Comparison of ENCODE assay signal across 10 mouse cellular contexts in genomic region chr17:71159720-71160119, GRCm38 (mm10). TPM values are rescaled to one million over a fixed set of nuclear protein-coding genes. Genes with fewer than 3 reads are reported as not detected.
A peak's percentile ranks its signal among the peaks of the same experiment; 100 is the strongest.
DNase-seq lines count a peak whose midpoint lies in the region; ATAC-seq lines count a peak whose summit lies in the region.
"Had no signal": no experiment of that assay in that cellular context is flagged by ENCODE, and none has a peak within 500 bp of the region (broad histone marks: within the 10 kb centered on the region; RNA-seq: fewer than 3 reads in every experiment).

No protein-coding gene starts in this region.

- no peak overlapping the region for H3K4me3 ChIP-seq in forebrain, embryonic 10.5 days
- no peak overlapping the region for H3K4me3 ChIP-seq in forebrain, embryonic 11.5 days (ENCODE audit: low read depth, low read length)
- H3K4me3 ChIP-seq in kidney, embryonic 16.5 days (ENCODE audit: low read length): no peak overlapping the region

- no peak overlapping the region for H3K4me2 ChIP-seq in forebrain, embryonic 11.5 days (ENCODE audit: low read depth, low read length, severe bottlenecking)
- H3K4me2 ChIP-seq in kidney, embryonic 16.5 days (replicated peaks; ENCODE audit: low read depth, low read length): no peak overlapping the region

- no peak overlapping the region for H3K9ac ChIP-seq in forebrain, embryonic 11.5 days (ENCODE audit: low read length)
- H3K9ac ChIP-seq in kidney, embryonic 16.5 days (replicated peaks; ENCODE audit: low read length): no peak overlapping the region

- peak overlapping the region; percentile 83 for H3K27ac ChIP-seq in forebrain, embryonic 10.5 days
- H3K27ac ChIP-seq in forebrain, embryonic 11.5 days (ENCODE audit: low read depth, low read length): no peak overlapping the region
- peak overlapping the region; percentile 87 for H3K27ac ChIP-seq in kidney, embryonic 16.5 days (ENCODE audit: low read length)

- H3K4me1 ChIP-seq in forebrain, embryonic 10.5 days: peaks cover 35% of the 10 kb centered on the region
- peaks cover 6% of the 10 kb centered on the region; the same call in 1 of the 2 replicates for H3K4me1 ChIP-seq in forebrain, embryonic 11.5 days (replicated peaks; ENCODE audit: control insufficient read depth, insufficient read depth, low read length)
- H3K4me1 ChIP-seq in kidney, embryonic 16.5 days (ENCODE audit: insufficient read depth, low read length): peaks cover 27% of the 10 kb centered on the region

- WGBS in forebrain, embryonic 10.5 days: 64% methylated on average over 8 of the region's 8 CpGs
- WGBS in forebrain, embryonic 11.5 days: 65% methylated on average over 8 of the region's 8 CpGs
- WGBS in kidney, embryonic 16.5 days: 65% methylated on average over 8 of the region's 8 CpGs

- H3K9me3 ChIP-seq in forebrain, embryonic 10.5 days: no peaks in the 10 kb centered on the region
- H3K9me3 ChIP-seq in forebrain, embryonic 11.5 days (ENCODE audit: control insufficient read depth, low read length): no peaks in the 10 kb centered on the region
- H3K9me3 ChIP-seq in kidney, embryonic 16.5 days (ENCODE audit: low read length): no peaks in the 10 kb centered on the region

- ATAC-seq in forebrain, embryonic 11.5 days (replicated peaks; ENCODE audit: low FRiP score): no peak
- no peak for ATAC-seq in kidney, embryonic 16.5 days (ENCODE audit: low FRiP score, low TSS enrichment)

- no peak for DNase-seq in forebrain, embryonic 10.5 days (ENCODE audit: extremely low spot score, low spot score)
- DNase-seq in forebrain, embryonic 11.5 days (ENCODE audit: low spot score): no peak
- DNase-seq in kidney, adult 11 months: no peak
- DNase-seq in retina, postnatal 1 day: peak; percentile 19
- no peak for DNase-seq in retina, embryonic 14.5 days (ENCODE audit: low spot score)
- DNase-seq in left cerebral cortex, adult 11 months (ENCODE audit: low spot score): no peak
- no peak for DNase-seq in cerebellum, adult 18-20 months
- DNase-seq: cerebellum, adult 11-12 months; heart, postnatal 4 days had no signal

- no peaks in the 10 kb centered on the region for H3K27me3 ChIP-seq in forebrain, embryonic 10.5 days (ENCODE audit: poor library complexity, severe bottlenecking)
- no peaks in the 10 kb centered on the region for H3K27me3 ChIP-seq in forebrain, embryonic 11.5 days (ENCODE audit: control insufficient read depth, insufficient read depth, low read length)
- no peaks in the 10 kb centered on the region for H3K27me3 ChIP-seq in kidney, embryonic 16.5 days (ENCODE audit: insufficient read depth, low read length)

- no peaks in the 10 kb centered on the region for H3K36me3 ChIP-seq in forebrain, embryonic 10.5 days (replicated peaks)
- no peaks in the 10 kb centered on the region for H3K36me3 ChIP-seq in forebrain, embryonic 11.5 days (ENCODE audit: control insufficient read depth, insufficient read depth, low read length)
- no peaks in the 10 kb centered on the region for H3K36me3 ChIP-seq in kidney, embryonic 16.5 days (ENCODE audit: insufficient read depth, low read length)

RNA-seq across cellular contexts. Expression of gene Lpin2, which starts 22.6 kb away (rescaled TPM):
- polyA plus RNA-seq in forebrain, embryonic 10.5 days (2016; fragmentation: Nextera tagmentation; extraction: Ambion mirVana): 47.6 and 48.0 TPM in 2 replicates
- 47.5 and 53.5 TPM in 2 replicates for polyA plus RNA-seq in forebrain, embryonic 11.5 days (2014; fragmentation: Nextera tagmentation; extraction: Ambion mirVana)
- 65.8 and 78.4 TPM in 2 replicates for polyA plus RNA-seq in kidney, embryonic 16.5 days (2015; fragmentation: Nextera tagmentation; extraction: Ambion mirVana)
